Mouse (Mus musculus) left cerebral cortex, postnatal 4 days (tissue): ENCODE results near the gene Plscr4. TPM values are rescaled to one million over a fixed set of nuclear protein-coding genes. Genes with fewer than 3 reads are reported as not detected.

Experiments
- DNase-seq: peaks from one replicate; pipeline ENCODE4 v3.0.0-alpha.2; 2022
- intact Hi-C: fragments of 180-260 bp; cut with DNase I; formaldehyde crosslinking; loops from one replicate; pipeline ENCODE4 v1.15.1; 2025
- total RNA-seq, 2 experiments: library from RNA; stranded (reverse); gene quantifications; 2 replicates each; pipeline ENCODE4 v1.2.3; 2021

The Plscr4 gene
- total RNA-seq, 2 experiments from 2014 or later: 0.68 to 0.99 TPM

GRCm38 (mm10) chr9:92504256-92504655 lies 47.1 kb downstream of the Plscr4 start:
- DNase-seq: no peak
- intact Hi-C loops: loop anchor here (10.0 kb wide), 1 partner anchor 371 kb away; no protein-coding TSS in a partner anchor

GRCm38 (mm10) chr9:92504889-92505288 lies 47.7 kb downstream of the Plscr4 start:
- no peak for DNase-seq
- intact Hi-C loops: loop anchor here (10.0 kb wide), 1 partner anchor 370 kb away; no protein-coding TSS in a partner anchor

- intact Hi-C loops: no loop called here
- DNase-seq: no peak
These were observed 54.5 kb downstream of the Plscr4 start for GRCm38 (mm10) chr9:92511696-92512095.

GRCm38 (mm10) chr9:92517036-92517435 lies 59.9 kb downstream of the Plscr4 start:
- intact Hi-C loops: no loop called here
- peak; percentile 8 for DNase-seq

- intact Hi-C loops: no loop called here
- DNase-seq: no peak
These were observed 63.6 kb downstream of the Plscr4 start for GRCm38 (mm10) chr9:92520751-92521150.

GRCm38 (mm10) chr9:92524506-92524905 lies 67.3 kb downstream of the Plscr4 start:
- intact Hi-C loops: no loop called here
- no peak for DNase-seq

- no peak for DNase-seq
- intact Hi-C loops: no loop called here
These were observed 72.9 kb downstream of the Plscr4 start for GRCm38 (mm10) chr9:92530055-92530454.

- DNase-seq: peak; percentile 35
- intact Hi-C loops: no loop called here
These were observed 80.6 kb downstream of the Plscr4 start for GRCm38 (mm10) chr9:92537735-92538134.

GRCm38 (mm10) chr9:92538216-92538615 lies 81.0 kb downstream of the Plscr4 start:
- intact Hi-C loops: no loop called here
- no peak for DNase-seq

Other genes with a start within 250 kb of the Plscr4 start
- gene Plscr1, start 207.6 kb upstream of the Plscr4 start, total RNA-seq: 1 to 10 TPM; 1.5 to 2.7 TPM
- gene Plscr2, start 181.8 kb upstream of the Plscr4 start, total RNA-seq: 1 to 10 TPM; 1.3 to 1.4 TPM
- not detected for gene 1700057G04Rik, start 148.0 kb upstream of the Plscr4 start, total RNA-seq
- 10 to 100 TPM; 11.9 to 12.6 TPM for gene Plod2, start 84.8 kb downstream of the Plscr4 start, total RNA-seq